Mouse (Mus musculus) thymus, postnatal 10 days (tissue): Measurements from ENCODE around the gene Tbc1d17.
"Not testable (repeated sequence)": the region's sequence is repeated elsewhere in the genome, so short reads cannot be mapped to it uniquely, and the experiment has no call there.

Experiments
- DNase-seq, 2 experiments: peaks; one replicate each; pipeline ENCODE4 v3.0.0; 2021; ENCODE audit warnings: low spot score in 2 of 2

Gene Tbc1d17

DNA sequence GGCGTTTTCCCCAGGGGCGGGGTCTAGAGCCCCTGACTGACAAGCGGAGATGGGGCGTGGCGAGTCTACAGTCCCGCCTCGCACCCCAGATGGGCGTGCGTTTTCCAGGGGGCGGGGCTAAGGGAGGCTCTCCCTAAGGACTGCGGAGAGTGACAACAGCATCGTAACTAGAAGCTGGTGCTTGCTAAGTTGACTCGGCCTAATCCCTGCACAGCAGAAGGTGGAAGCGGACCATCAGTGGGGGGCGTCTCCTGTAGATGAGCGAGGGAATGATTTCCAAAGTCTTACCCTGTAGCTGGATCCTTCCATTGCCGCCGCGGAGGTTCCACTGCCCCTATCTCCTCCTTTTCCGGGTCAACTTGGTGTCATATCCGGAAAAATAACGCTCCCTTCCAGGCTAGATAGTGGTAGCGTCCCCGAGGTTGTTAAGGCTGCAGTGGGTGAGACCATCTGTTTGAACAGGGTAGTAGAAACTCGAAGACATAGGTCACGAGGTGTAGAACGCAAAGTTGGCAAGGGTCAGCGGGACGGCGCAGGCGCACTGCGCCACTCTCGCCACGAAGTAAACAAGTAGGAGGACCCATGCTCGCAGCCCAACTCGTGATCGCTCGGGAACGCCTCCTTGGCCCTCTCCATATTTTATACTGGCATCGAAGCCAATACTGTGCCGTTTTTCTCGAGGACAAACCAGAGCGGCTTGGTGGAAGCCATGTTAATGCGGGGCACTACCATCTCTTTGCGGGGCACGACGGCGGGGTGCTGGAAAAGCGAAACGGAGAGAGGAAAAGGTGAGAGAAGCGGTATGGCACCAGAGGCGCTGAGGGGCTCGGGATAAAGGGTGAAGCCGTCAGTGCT is at the start of gene Tbc1d17, which contains the start of gene Akt1s1:
Gene Tbc1d17, minus strand, starts transcription at position 519 of the 855 bp plus-strand sequence.
Gene Akt1s1, plus strand, starts transcription at position 431 of the 855 bp plus-strand sequence.
- peak; percentile 96 to 97 for DNase-seq

DNA sequence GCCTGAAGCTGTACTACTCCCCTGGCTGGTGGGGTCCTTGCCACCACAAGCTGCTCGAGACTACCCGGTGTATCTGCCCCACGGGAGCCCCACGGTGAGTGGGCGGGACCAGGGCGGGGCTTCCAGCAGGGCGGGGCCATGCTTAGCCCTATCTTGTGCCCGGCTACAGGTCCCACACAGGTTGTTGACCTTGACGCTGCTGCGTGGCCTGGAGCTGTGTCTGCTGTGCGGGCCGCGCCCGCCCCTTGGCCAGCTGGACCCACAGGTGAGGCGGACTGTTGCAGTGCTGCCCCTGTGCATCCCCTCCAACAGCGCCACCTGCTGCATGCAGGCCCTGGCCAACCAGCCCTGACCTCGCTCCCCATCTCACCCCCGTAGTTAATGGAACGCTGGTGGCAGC is 49.7 kb upstream of the Tbc1d17 start:
- no peak for DNase-seq

DNA sequence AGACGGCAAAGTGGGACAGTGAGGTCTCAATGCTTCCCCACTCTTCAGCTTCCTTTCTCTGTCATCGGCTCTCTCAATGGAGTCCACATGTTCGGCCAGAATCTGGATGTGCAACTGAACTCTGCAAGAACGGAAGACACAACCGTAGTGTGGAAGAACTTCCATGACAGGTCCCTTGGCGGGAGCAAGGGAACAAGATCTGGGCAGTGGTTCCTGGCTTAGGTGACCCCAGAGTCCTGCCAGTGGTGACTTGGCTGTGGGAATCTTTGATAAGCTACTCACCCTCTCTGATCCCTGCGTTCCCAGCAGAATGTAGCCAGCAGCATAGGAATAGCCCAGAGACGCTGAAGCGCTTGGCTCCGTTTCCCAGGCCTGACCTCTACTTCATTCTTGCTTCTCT is 47.6 kb upstream of the Tbc1d17 start:
- no peak for DNase-seq

DNA sequence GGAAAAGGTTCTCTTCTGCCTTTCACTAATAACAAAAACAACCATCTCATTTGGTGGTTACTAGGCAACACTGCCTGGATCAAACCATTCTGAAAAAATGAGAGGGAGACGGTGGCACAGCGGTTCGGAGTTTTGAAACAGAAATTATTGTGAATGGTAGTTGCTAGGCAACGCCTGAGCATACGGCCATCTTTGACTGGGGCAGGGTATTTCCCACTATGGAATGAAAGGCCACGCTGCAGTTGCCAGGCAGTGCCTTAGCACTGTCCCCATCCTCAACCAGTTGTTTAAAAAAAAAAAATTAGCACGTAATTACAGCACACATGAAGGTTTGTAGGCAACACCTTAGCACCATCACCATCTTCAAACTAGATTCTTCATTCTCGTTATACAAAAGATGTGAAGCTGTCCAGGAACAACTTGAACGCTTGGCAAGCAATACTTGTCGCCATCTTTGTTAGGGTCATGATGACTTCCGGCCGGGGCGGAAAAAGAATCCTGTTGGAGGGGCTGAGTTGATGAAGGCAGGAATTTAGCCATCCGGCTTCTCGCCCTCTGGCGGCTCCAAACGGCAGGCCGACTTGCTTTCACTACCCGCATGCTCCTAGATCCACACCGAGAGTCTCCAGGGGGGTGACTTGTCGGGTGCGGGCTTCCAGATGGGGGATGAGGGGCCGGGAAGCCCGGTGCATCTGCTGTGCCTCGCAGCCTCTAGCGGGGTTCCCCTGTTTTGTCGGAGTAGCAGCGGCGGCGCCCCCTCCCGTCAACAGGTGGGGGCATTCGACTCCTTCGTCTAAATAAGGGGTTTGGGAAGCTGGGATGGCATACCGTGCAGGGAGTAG is 46.9 kb upstream of the Tbc1d17 start, which contains the start of gene Fuz:
Gene Fuz, plus strand, starts transcription at position 487 of the 842 bp plus-strand sequence.
- DNase-seq: peak; percentile 78 to 80

DNA sequence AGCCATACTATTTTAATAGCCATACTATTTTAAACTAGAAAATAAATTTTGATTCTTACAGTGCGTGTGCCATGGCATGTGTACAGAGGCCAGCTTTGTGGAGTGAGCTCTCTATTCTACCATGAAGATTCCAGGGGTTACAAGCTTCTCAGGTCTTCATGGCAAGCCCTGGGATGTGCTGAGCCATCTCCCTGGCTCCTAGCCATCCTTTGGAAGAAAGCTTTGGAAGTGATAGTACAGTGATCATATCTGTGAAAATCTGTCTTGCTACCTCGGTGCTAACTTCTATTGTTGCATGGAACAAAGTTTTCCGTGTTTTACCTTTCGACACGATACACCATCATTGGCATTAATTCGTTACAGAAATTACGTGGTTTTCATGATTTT is 46.3 kb upstream of the Tbc1d17 start:
- no peak for DNase-seq

DNA sequence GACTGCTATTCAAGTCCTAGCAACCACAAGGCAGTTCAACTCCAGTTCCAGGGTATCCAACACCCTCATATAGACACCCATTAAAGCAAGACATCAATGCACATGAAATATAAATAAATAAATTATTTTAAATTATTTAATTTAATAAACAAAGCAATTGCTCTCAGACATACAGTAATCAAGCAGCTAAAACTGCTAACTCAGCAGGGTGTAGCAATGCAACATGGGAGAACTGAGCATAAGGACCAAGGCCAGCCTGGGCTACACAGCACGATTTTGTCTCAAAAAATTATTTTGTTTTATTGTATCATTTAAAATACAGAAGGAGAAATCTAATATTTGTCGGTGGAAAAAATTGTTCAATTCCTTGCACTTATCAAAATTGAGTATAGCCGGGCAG is 45.3 kb upstream of the Tbc1d17 start:
- DNase-seq: no peak

DNA sequence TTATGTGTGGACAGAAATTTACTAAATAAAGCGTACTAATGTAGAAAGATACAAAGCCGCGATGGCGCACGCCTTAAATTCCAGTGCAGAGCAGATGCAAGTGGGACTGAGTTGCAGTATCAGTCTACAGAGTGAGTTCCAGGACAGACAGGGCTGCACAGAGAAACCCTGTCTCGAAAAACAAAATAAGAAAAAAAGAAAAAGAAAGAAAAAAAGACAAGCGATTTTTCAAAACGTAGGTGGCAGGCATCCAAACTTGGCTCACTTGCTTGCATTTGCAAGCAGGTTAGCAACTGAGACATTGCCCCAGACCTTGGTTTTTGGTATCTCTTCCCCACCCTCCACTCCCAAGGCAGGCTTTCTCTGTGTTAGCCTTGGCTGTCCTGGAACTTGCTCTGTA is 44.3 kb upstream of the Tbc1d17 start:
- no peak for DNase-seq

DNA sequence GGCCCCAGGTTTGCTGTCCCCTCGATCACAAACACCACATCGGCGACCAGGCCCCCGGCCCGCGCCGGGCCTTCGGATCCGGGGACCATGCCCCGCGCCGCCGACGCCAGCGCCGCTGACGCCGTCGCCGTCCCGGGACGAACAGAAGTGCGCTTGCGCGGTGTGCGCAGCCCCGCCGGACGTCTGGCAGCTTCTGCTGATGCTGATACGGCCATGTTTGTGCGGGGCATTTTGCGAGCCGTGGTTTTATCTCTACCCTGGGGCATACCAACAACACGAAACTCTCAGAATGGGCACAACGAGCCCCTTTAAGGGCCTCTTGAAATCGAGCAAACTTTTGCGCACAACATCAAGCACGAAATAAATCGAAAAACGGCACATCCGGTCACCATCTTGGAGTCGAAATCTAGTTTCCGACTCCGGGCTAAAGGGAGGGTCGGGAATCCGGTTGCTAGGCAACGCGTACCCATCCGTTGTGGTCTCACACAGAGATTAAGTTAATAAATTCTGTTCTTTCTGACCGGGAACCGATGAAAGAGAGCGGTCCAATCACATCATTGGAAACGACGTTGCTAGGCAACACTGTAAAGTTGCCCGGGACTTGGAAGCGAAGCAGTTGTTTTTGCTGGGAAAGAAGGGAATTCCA is 43.5 kb upstream of the Tbc1d17 start, which contains the start of gene Med25:
Gene Med25, minus strand, starts transcription at position 437 of the 646 bp plus-strand sequence.
- DNase-seq: peak; percentile 81 to 82

DNA sequence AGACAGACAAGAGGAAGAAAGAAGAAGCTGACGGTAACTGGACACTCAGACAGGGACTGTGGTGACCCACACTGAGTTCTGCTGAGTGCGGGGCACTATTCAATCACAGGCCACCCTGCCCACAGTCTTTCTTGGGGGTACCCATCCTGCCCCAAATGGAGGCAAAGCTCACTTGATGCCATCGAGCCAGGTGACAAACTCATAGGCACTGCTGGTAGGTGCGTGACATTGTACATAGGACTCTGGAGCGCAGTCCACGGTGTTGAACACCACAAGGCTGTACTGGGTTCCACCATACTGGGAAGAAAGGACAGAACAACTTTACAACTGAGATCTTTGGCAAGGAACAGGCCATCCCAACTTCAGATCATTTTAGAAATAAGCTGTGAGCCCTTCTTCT is 42.7 kb upstream of the Tbc1d17 start:
- DNase-seq: no peak

DNA sequence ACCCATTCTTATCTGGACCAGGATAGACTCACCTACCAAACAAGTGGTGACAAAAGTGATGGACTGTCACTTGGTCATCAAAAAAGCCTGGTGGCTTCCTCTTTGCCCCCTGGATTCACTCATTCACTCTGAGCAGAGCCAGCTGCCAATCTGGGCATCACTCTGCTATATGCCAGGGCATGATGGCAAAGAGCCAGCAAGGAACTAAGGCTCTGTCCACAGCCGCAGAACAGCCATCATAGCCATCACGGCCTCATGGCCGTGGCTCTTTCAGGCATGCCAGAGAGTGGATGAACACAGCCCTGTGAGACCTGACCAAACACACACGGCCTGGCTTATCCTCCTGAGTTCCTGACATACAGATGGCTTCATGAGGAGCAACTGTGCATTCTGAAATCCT is 41.9 kb upstream of the Tbc1d17 start:
- DNase-seq: no peak

DNA sequence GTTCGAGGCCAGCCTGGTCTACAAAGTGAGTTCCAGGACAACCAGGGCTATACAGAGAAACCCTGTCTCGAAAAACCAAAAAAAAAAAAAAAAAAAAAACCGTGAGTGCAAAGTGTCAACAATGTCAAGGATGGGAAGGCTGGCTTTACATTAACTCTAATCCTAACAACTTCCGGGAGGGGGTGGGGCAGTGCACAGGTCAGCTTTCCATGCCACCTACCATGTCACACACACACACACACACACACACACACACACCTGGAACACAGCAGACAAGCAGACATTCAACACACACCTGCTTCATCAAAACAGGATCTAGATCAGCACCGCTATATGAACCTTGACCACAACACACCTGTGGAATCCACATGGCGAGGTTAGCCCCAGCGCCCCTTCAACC is 41.3 kb upstream of the Tbc1d17 start:
- no peak for DNase-seq

DNA sequence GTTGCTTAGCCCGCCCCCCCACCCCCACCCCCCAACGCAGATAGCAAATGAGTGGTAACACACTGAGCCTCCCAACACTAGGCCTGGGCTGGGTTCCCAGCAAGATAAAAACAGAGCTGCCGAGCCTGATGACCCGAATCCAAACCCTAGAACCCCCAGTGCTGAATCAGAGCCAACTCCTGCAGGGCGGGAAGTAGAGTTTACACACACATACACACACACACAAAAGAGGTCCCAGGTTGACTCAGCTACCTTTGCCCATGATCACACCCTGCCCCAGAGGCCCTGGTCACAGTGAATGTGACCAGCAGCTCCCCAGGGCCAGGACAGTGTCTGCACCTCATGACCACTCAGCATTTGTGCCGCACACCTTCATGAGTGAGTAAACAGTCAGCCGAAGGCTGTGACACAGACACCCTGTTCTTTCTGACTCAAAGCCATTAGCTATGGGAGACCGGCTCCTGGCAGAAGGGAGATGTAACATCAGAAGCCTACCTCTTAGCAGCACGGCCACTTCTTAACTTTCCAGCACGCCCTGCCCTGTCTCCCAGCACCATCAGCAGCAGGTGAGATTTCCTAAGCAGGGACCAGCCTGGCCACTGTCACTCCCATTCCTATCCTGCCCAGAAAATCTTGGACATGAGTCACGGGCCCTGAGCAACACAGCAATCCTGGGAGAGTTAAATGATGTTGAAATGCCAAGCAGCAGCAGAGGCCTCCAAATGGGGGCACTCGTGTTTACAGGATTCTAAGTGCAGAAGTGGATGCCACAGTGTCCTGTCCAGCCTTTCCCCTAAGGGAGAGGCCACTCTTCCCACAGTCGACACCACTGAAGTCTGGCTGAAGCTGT is 39.6 kb upstream of the Tbc1d17 start:
- no peak for DNase-seq

DNA sequence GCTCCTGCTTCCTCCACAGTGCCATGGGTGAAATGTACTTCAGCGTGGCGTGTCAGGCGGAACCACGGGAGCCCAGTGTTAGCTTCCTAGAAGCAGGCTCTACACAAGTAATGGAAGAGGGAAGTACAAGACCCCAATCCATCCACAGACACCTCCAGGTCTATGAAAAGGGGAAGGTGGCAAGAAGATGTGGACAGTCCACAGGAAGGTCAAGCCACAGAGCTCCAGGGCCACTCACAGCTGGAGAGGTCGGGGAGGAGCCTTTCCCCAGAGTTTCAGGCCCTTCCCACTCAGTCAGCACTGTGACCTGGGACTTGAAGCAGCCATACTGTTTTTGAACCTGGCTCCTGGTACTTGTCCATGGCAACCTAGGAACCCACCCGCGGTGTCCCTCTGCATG is 38.1 kb upstream of the Tbc1d17 start:
- no peak for DNase-seq

DNA sequence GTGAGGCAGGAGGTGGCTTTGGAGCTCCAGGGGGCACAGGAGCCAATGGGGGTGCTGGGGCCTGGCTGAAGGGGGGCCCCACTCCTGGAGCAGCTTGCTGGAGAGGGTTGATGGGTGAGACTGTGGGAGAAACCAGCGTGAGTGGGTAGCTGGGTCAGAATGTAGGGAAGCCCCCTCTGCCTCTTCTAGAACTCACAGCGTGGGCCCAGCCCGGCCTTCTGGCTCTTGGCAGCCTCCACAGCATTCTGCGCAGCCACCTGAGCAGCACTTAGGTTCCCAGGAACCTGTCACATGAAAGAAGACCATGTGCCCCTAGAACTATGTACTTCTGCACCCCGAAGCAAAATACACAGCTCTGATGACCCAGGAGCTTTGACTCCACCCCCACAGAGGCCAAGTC is 35.8 kb upstream of the Tbc1d17 start:
- no peak for DNase-seq

DNA sequence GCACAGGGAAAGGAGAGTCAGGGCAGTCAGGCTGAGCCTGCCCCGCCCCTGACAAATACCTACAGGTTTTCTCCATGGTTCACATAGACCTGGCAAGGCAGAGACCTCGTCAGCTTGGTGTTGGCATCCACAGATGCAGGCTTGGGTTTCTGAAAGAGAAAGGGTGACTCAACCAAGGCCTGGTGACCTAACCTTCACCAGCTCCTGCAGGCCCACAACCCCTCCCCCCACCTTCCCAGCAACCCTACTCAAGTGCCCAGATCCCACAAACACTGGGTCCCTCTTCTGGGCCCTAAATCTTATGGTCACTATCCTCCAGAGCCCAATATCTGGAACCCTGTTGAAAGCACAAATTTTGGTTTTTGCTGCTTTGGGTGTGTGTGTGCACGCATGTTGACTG is 34.2 kb upstream of the Tbc1d17 start:
- DNase-seq: no peak

DNA sequence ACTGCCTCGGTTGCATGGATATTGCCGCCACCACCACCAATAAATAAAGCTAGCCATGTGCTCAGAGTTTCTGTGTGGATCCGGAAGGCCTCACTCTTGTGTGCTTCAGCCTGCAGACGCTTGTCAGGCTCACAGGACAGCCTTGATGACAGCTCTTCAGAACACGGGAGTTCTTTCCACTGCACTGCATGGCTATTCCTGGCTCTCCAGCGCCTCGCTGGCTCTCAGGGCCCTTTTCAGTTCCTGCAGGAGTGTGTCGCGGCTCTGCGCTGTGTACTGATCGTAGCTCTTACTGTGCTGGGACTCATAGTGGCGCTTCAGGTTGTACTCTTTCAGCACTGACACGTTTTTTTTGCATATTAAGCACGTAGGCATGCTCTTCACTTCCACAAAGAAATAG is 29.0 kb upstream of the Tbc1d17 start:
- DNase-seq: no peak

DNA sequence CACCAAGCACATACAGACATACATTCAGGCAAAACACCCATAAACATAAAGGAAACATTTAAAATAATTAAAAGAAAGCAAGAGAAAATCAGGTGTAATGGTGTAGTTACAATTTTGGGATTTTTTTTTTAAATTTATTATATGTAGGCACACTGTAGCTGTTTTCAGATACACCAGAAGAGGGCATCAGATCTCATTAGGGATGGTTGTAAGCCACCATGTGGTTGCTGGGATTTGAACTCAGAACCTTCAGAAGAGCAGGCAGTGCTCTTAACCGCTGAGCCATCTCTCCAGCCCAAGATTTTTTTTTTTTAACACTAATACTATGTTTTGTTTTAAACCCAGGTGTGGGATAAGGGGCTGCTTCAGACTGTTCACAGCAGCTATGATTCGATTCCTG is 22.9 kb upstream of the Tbc1d17 start:
- DNase-seq: not testable (repeated sequence)

DNA sequence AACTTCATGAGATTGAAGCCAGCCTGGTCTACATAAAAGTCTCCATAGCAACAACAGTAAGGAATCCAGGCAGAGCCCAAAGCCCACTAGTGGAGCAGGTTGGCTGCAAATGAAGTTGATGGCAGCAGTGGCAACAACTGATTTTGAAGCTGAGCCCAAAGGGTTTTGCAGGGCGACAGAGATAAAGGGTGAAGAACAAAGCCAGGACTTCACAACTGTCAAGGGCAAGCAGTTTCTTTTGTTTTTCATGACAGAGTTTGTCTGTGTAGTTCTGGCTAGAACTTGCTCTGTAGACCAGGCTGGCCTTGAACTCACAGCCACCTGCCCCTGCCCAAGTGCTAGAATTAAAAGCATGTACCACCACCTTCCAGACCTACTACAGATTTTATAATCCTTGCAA is 22.3 kb upstream of the Tbc1d17 start:
- DNase-seq: no peak

DNA sequence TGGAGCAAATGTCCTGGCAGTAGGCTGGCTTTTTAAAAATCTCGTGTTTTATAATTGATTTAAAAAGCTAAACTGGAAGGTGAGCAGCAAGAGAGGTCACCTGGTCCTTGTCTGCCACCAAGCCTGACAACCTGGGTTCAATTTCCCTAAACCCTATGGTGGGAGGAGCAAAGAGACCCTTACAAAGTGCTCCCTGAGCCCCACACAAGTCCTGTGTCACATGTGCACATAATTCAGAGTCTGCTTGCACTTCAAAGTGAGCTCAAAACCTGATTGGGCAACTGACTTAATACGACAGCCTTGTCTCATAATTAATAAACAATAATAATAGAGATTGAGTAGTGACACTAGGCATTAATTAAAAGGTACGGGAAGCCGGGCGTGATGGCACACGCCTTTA is 21.7 kb upstream of the Tbc1d17 start:
- DNase-seq: no peak

DNA sequence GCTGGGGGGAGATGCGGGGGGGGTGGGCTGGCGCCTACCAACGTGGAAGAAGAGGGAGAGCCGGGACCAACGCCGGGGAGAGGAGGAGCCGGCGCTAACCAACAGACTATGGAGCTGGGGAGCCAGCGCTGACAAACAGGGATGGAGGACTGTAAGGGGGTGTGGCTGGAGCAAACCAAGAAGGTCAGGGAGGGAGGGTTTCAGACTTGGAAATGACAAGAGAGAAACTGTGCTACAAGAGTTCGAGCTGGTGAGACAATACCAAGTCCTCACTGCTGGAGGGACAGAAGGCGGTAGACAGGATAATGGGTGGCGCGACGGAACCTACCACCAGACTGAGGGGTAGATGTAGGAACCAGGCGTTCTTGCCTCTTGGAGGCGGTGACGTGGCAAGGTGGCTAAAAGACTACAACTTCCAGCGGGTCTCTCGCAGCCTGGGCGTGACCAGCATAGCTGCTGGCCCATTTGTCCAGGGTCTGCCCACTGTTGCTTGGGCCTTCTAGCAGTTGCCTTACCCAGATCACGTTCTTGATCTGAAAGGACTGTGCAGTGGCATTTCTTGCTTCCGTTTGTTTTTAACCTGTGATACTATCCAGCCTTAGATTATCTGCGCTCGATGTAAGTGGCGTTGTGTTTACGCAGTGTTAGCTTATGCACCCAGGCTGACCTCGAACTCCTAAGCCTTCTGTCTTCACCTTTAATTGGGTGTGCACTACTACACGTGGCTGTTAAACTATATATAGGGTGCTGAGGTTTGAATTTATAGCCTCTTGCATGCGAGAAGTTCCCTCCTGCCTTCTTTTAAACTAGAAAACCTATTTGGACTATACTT is 21.0 kb upstream of the Tbc1d17 start, which contains the start of gene Ptov1:
Gene Ptov1, minus strand, starts transcription at position 92 of the 832 bp plus-strand sequence.
- DNase-seq: peak; percentile 78 to 84
